Mouse (Mus musculus) naive thymus-derived CD4-positive, alpha-beta T cell, adult 2 months (primary cell): ENCODE measurements around the gene Ano5.

Experiments
- DNase-seq: peaks from one replicate; pipeline ENCODE4 v3.0.0-alpha.2; 2011; ENCODE audit warnings: low read depth

Gene Ano5

DNA sequence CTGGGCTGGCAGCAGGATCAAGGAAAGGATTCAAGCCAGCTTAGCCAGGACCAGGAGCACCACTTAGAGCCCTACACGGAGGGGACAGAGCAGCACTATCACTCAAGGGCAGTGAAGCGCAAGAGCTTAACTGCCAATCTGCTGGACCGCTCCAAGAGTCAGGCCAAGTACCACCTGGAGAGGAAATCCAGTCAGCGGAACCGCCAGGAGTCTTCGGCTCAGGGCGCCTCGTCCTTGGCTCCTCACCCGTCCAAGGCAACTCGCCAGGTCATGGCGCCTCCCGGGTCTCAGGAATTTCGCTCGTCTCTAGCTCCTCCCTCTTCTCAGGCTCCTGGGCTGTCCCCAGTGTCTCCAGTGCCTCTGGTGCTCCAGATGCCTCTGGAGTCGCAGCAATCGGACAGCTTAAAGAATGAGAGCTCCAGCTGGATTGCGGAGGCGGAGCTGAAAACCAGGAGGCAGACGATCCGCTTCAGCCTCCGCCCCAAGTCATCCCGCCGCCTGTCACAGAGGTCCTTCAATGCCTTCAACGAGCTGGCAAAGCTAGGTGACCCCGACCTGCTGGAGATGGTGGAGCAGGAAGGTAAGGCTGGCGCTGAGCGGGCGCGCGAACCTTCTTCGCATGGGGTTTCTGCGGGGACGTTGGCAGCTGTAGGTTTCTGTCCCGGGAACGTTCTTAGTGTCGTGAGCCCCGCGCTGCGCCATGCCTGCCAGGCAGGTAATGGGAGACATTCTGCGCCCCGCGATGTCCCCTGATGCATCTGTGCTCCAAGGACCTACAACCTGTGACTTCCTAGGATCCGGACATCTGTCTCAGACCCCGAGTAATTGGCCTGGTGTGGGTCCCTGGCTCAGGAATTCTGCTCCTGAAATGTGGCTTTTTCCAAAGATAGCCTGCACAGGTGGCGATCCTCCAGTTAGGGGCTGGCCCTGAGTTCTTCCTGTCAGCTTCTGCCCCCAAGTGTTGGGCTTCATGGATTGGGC, at the start of gene Ano5:
Gene Ano5 (plus strand): TSS at position 359 of the 981 bp plus-strand sequence.
- no peak for DNase-seq

DNA sequence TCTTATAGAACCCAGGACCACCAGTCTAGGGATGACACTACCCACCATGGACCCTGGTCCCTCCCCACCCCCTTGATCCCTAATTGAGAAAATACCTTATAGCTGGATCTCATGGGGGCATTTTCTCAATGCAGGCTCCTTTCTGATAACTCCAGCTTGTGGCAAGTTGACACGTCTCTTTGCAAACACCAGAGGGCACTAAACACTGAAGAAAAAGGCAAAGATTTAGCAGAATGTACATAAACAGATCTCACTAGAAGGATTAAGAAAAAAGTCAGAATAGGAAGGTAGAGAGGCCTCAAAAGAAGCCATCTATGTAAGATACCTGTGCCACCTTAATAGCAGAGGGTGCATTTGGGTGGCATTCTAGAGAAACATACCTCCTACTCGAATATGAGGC, 11.4 kb upstream of the Ano5 start:
- DNase-seq, result no peak

DNA sequence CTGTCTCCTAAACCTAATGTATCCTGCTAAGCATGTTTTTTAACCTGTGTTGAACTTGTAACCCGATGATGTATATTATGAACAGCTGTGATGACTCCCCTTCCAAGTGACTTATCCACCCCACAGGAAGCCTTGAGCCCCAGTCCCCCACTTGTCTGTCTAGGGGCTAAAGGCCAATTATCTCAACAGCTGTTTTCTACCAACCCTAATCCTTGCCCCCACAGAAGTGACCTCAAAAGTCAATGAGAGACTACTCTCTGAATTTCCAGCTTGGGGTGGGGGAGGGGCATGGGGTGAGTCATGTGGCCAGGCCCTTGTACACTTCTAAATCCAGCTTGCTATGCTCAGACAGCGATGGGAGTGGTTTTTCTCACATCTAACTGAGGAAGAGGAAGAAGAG, 6.9 kb upstream of the Ano5 start:
- DNase-seq, result no peak

GRCm38 (mm10) chr7:51510147-51510546, 682 bp upstream of the Ano5 start:
- DNase-seq, result no peak

GRCm38 (mm10) chr7:51539344-51539743, 28.5 kb downstream of the Ano5 start:
- DNase-seq, result no peak

DNA sequence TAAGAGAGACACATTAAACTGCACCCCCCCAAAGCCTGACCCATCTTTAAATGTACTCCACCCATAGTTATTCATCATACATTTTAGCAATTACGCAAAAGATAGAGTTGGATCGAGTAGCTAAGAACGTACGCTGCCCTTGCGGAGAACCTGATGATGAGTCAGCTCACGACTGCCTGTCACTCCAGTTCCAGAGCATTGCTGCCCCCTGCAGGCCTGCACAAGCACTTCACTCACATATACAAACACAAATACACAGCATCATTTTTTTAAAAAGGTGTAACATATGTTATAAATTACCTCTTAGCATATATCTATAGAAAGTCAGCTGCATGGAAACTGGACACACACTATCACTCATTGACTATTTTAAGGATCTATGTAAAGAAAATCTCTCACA, 29.9 kb downstream of the Ano5 start:
- DNase-seq, result no peak

- DNase-seq, result no peak
These were observed 89.2 kb downstream of the Ano5 start for GRCm38 (mm10) chr7:51600021-51600420.

GRCm38 (mm10) chr7:51603741-51604140, 92.9 kb downstream of the Ano5 start:
- no peak for DNase-seq

DNA sequence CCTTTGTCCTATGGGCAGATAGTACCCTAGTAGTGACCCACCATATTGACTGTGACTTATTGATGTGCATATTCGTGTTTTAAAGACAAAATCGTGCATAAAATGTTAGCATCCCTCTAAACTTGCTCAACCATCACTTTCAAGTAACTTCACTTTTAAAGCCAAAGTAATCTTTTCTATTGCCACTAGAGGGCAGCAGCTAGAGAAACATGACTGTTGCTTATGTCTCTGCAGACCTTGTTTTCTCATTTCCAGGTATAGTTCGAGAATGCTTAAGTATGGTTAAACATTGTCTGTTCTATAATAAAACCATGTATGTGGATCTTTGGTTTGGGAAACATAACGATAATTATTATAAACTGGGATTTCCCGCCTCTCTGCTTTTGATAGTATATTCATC, 103.6 kb downstream of the Ano5 start:
- peak; percentile 5 for DNase-seq

DNA sequence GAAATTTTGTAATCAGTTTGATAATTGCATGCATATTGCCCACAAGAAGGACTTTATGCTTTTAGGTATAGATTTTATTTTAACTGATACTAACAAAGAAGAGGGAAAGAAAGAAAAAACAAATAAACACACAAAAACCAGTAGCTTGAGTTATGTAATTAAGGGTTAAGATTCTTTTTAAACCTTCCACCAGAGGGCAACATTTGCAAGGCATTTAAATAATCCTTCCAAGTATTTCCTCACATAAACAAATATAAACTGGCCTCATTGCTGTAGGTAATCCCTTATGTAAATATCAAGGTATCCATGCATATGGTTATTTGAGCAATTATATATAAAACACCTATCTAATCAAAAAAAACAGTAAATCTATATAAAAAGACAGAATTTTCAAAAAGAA, 107.1 kb downstream of the Ano5 start:
- DNase-seq, result peak; percentile 1

DNA sequence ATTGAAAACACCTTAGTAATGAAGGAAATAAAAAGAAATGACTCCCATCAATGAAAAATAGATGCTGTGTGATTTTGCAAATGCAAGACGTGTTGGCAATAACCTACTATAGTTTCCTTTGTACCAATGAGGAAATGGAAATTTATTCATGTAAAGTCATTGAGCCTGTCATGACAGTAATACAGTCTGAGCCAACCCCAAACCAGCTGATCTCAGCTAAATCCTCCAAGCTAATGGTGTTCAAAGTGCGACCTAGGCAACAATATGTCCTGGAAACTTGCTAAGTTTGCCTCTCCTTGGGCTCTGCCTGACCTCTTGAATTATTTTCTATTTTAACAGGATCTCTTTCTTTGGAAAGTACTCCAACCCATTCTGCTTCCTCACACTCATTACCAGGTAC, 107.6 kb downstream of the Ano5 start:
- DNase-seq, result no peak

DNA sequence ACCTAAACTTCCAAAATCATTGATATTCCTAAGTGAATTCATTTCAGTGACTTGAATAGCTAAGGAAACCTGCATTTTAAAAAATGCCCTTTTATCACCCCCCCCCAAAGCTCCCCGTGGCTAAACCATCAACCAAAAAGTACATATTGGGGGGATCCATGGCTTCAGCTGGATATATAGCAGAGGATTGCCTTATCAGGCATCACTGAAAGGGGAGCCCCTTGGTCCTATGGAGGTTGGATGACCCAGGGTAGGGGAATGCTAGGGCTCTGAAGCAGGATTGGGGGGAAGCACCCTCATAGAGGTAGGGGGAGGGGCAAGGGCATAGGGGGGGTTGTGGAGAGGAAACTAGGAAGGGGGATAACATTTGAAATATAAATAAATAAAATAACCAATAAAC, 109.1 kb downstream of the Ano5 start:
- no peak for DNase-seq

GRCm38 (mm10) chr7:51621694-51622145, 110.9 kb downstream of the Ano5 start, which contains the start of gene Slc17a6:
TSS of gene Slc17a6 (plus strand) at chr7:51622006.
- DNase-seq, result no peak

DNA sequence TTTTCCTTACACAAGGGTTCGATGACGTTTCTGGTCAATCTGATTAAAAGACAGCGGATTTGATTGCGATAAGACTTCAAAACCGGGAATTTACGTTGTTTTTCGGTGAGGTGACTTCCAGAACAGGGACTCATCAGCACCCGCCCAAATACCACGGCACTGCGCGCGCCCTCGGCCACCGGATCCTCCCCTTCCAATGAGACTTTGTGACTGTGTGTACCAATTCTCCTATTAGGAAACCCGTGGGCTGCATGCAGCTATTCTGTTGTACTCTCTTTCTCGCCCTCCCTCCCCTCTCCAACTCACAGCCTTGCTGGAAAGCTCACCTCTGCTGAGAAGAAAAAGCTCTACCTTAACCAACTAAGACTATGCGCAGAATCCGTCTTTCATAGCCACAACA, 111.4 kb downstream of the Ano5 start:
- no peak for DNase-seq

GRCm38 (mm10) chr7:51622666-51623065, 111.8 kb downstream of the Ano5 start:
- DNase-seq, result no peak

DNA sequence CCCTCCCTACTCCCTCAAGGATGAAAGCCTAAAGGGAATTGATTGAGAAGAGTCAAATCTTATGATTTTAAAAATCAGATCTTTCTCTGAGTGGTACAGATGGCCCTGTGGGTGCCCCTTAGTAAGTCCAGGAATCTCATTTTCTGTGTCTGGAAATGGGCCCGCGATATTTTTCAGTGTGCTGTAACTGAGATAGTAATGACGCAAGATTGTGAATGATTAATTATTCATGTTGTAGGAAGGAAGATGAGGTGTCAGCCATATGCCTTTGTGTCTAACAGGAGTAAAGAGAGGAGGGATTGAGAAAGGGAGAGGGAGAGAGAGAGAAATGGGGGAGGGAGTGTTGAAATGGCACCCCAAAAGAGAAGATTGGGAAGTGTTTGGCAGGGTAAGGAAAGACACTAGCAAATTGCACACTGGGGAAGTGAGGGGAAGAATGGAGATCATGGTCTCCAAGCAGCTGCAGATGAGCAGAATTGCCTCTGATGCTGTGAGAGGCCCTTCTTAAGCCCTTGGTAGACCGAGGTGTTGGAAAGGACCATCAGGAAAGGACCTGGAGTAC, 113.6 kb downstream of the Ano5 start:
- DNase-seq, result no peak

GRCm38 (mm10) chr7:51625161-51625560, 114.3 kb downstream of the Ano5 start:
- no peak for DNase-seq

DNA sequence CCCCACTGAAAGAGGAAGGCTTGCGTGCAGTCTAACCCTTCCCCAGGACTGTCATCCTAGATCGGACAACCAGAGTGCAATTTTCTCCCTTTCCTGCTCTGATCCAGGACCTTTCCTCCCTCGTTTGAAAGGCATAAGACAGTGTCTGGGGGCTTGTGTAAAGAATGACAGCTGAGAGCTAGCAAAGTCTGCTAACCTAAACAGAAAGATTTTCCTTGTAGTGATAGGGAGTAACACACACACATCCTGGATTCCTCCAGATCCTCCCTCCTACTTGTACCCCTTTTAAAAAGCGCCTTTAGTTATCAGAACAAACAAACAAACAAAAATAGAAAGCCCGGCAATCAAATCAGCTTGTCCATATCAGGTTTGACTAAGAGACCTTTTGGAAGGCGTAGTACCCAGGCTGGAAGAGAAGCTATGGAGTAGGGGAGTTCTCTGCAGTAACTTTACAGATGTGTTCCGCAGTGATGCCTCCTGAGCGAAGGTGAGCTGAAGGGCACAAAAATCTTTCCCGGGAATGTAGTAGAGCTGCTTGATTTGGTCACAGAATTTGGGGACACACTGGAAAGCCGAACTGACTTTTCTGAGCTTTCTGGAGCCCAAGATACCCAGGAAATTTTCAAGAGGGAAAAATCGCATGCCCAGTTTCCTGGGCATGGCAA, 114.9 kb downstream of the Ano5 start:
- DNase-seq, result no peak

DNA sequence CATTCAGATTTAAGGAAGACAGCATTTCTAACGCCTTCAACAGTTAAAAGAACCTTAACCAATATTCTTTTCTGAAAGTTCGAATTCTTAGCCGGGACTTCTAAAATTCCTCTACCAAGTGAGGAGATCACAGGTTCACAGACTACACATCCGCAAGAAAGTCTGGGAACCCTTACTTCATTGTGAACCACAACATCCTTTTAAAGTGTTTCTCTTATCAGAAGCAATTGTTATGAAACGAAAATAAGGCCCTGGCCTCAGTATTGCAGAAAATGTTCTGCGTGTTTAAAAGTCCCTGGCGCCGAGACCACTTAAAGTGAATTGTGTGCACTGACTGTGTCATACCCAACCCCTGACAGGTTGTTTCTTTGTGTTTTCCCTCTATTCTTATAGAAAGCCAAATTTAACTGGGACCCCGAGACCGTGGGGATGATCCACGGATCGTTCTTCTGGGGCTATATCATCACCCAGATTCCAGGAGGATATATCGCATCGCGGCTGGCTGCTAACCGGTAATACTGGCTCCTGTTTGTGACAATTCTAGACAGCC, 115.7 kb downstream of the Ano5 start:
- DNase-seq, result no peak

- DNase-seq, result no peak
These were observed 116.3 kb downstream of the Ano5 start for GRCm38 (mm10) chr7:51627001-51627631.

GRCm38 (mm10) chr7:51627666-51628065, 116.8 kb downstream of the Ano5 start:
- no peak for DNase-seq

DNA sequence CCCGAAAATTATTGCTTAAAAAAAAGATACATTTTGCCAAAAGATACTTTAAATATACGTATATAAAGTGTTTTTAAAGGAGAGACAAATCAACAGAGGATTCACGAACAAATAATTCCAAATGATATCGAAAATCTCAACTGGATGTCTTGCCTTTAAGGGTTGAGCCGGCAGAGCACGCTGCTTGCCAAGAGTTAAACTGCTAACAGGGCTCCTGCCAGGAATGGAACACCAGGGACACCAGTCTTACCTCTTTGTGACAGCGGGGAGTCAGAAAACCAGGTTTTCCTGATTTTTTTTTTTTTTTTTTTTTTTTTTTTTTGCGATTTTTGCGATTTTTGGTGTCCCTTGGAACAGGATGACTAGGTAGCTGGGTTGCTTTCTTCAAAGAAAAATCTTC, 117.5 kb downstream of the Ano5 start:
- no peak for DNase-seq
